Mouse (Mus musculus) lung, adult 2 months (tissue): ENCODE data around the gene Tcf23. TPM values are rescaled to one million over a fixed set of nuclear protein-coding genes. Genes with fewer than 3 reads are reported as not detected.

Source experiments
- DNase-seq: peaks from one replicate; pipeline ENCODE4 v3.0.0; 2022
- H3K4me1 ChIP-seq: fragments of 200-500 bp; 2 replicates; pipeline ENCODE4 v1.6.1; 2011; ENCODE audit warnings: low read length; ENCODE audit not compliant: control insufficient read depth, insufficient read depth
- H3K4me3 ChIP-seq: fragments of 200-500 bp; replicated peaks from 2 replicates; pipeline ENCODE3; 2011; ENCODE audit warnings: low read depth, mild to moderate bottlenecking, control low read depth, low read length; ENCODE audit errors: extremely low read depth
- CTCF ChIP-seq: fragments of 200-500 bp; IDR thresholded peaks from 2 replicates; pipeline ENCODE4 v1.5.1; 2011; ENCODE audit warnings: mild to moderate bottlenecking, low read length, control low read depth; ENCODE audit not compliant: insufficient read depth
- POLR2A ChIP-seq: fragments of 200-500 bp; IDR thresholded peaks from 2 replicates; pipeline ENCODE4 v1.6.1; 2011; ENCODE audit warnings: low read depth, mild to moderate bottlenecking, control low read depth, low read length, borderline replicate concordance; ENCODE audit errors: extremely low read depth
- WGBS: fragments of 180-500 bp; shearing (Covaris S2); methylation state at CpG from one replicate; pipeline ENCODE4 v1.1.7; 2018; 5-methylcytosine and 5-hydroxymethylcytosine counted together
- polyA plus RNA-seq: library from polyadenylated mRNA; depleted of rRNA; stranded (reverse); fragments of >200 nt; gene quantifications from 2 replicates; pipeline ENCODE4 v1.2.3, GENCODE M21; 2012

Tcf23 gene
- polyA plus RNA-seq, 1 experiment, result 1.2 TPM

DNA sequence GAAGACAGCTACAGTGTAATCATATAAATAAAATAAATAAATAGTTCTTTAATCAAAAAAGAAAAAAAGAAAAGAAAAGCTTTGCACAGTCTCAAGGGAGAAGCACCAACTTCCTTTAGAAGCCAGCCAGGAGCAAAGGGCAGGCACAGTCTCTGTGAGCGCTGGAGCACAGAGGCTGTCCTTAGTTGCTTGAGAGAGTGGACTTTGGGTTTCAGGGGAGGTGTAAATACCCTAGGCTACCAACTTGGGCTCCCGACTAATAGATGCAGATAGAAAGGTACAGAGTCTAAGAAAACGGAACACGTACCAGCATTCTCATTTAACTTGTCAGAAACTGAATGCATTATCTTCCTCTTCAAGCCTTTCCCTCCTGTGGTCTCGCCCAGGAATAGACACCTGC lies 19.8 kb upstream of the Tcf23 start:
- no peak for DNase-seq
- WGBS, result 82% methylated on average over 5 of the region's 5 CpGs
- H3K4me1 ChIP-seq, result no peaks in the 10 kb centered on the region
- TF ChIP-seq CTCF (no peak), POLR2A (no peak)
- H3K4me3 ChIP-seq, result no peak overlapping the region

DNA sequence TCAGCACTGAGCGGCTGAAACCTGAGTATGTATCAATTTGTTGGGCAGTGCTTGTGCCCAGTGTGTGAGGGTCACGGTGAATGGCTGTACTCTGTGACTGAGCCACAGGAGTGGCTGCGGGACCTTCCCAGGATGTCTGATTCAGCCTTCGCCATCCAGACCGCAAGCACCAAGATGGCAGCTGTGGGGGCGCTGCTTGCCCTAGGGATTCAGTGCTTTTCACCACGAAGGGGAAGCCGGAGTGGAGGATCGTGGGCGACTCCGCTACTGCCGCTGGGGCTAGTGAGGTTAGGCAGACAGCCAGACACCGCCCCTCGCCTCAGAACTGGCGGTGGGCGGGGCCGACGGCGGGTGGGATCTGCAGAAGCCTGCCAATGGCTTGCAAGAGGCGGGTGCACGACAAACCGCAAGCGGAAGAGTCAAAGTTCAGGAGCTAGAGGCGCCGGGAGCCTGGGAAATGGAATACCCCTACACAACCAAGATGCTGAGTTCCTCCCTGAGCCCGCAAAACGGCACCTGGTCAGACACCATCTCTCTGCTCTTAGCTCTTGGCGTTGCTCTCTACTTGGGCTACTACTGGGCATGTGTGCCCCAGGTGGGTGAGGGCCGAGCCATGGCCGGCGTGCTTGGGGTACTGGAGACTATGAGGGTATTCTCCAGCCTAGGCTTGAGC lies 18.7 kb upstream of the Tcf23 start:
- under 1% methylated on average over 31 of the region's 31 CpGs for WGBS
- TF ChIP-seq CTCF, result no peak
- peak; percentile 66; the same call in 1 of the 2 replicates for TF ChIP-seq POLR2A
- Histone ChIP-seq H3K4me3 (peak overlapping the region; percentile 89), H3K4me1 (no peaks in the 10 kb centered on the region)
- DNase-seq, result peak; percentile 88

- H3K4me3 ChIP-seq, result no peak overlapping the region
- no peak for DNase-seq
- 48% methylated on average over 4 of the region's 4 CpGs for WGBS
- TF ChIP-seq POLR2A (no peak), CTCF (no peak)
- no peaks in the 10 kb centered on the region for H3K4me1 ChIP-seq
Observed at GRCm38 (mm10) chr5:30950451-30950850, 18.0 kb upstream of the Tcf23 start.

- no peak overlapping the region for H3K4me3 ChIP-seq
- no peak for DNase-seq
- TF ChIP-seq POLR2A, result no peak
- no peaks in the 10 kb centered on the region for H3K4me1 ChIP-seq
- 68% methylated on average over 2 of the region's 2 CpGs for WGBS
Observed at GRCm38 (mm10) chr5:30950922-30951321, 17.5 kb upstream of the Tcf23 start.

GRCm38 (mm10) chr5:30951706-30952105 lies 16.8 kb upstream of the Tcf23 start:
- Histone ChIP-seq H3K4me3 (no peak overlapping the region), H3K4me1 (no peaks in the 10 kb centered on the region)
- no peak for DNase-seq
- WGBS, result 69% methylated on average over 6 of the region's 6 CpGs
- TF ChIP-seq POLR2A (no peak), CTCF (no peak)

- Histone ChIP-seq H3K4me3 (no peak overlapping the region), H3K4me1 (peaks cover under 1% of the 10 kb centered on the region; the same call in 1 of the 2 replicates)
- whole genome bisulfite sequencing, result 84% methylated on average over 5 of the region's 5 CpGs
- no peak for TF ChIP-seq POLR2A
- TF ChIP-seq CTCF, result no peak
- no peak for DNase-seq
Observed at GRCm38 (mm10) chr5:30952551-30952950, 15.9 kb upstream of the Tcf23 start.

GRCm38 (mm10) chr5:30954065-30954464 lies 14.4 kb upstream of the Tcf23 start:
- H3K4me1 ChIP-seq, result peaks cover 7% of the 10 kb centered on the region
- no peak overlapping the region for H3K4me3 ChIP-seq
- WGBS, result 92% methylated on average over 6 of the region's 6 CpGs
- TF ChIP-seq POLR2A, result no peak
- TF ChIP-seq CTCF, result no peak
- DNase-seq, result no peak

- no peak for DNase-seq
- TF ChIP-seq CTCF (no peak), POLR2A (no peak; the same call in 1 of the 2 replicates)
- WGBS, result 93% methylated on average over 9 of the region's 9 CpGs
- H3K4me1 ChIP-seq, result peaks cover 11% of the 10 kb centered on the region
- H3K4me3 ChIP-seq, result no peak overlapping the region
Observed at GRCm38 (mm10) chr5:30954556-30954955, 13.9 kb upstream of the Tcf23 start.

- peaks cover 11% of the 10 kb centered on the region for H3K4me1 ChIP-seq
- no peak overlapping the region for H3K4me3 ChIP-seq
- no peak for TF ChIP-seq POLR2A
- TF ChIP-seq CTCF, result no peak
- no peak for DNase-seq
- 86% methylated on average over 6 of the region's 6 CpGs for WGBS
Observed at GRCm38 (mm10) chr5:30955751-30956150, 12.7 kb upstream of the Tcf23 start.

- no peak for DNase-seq
- WGBS, result 89% methylated on average over 6 of the region's 6 CpGs
- TF ChIP-seq POLR2A (no peak), CTCF (no peak)
- peaks cover 19% of the 10 kb centered on the region for H3K4me1 ChIP-seq
- H3K4me3 ChIP-seq, result no peak overlapping the region
Observed at GRCm38 (mm10) chr5:30957891-30958290, 10.6 kb upstream of the Tcf23 start.
